Mouse (Mus musculus): ENCODE results near the gene Eif3f. TPM values are rescaled to one million over a fixed set of nuclear protein-coding genes. Genes with fewer than 3 reads are reported as not detected.

Eif3f gene
- 100 to 1,000 TPM; 132 to 147 TPM for total RNA-seq (2021)
- long read RNA-seq, experiment 1, transcript Eif3f-201 (8 exons, 2,514 nt): major isoform, 146 of 170 reads
- long read RNA-seq, experiment 1, partial matches to known transcripts: 23 of 170 reads
- long read RNA-seq, experiment 1, other reads (novel, unspliced or antisense): 1 of 170 reads
- long read RNA-seq, experiment 2, transcript Eif3f-201 (8 exons, 2,514 nt): major isoform, 86 of 90 reads
- long read RNA-seq, experiment 2, partial matches to known transcripts: 4 of 90 reads
- long read RNA-seq, experiment 2, other reads (novel, unspliced or antisense): 0 of 90 reads

DNA sequence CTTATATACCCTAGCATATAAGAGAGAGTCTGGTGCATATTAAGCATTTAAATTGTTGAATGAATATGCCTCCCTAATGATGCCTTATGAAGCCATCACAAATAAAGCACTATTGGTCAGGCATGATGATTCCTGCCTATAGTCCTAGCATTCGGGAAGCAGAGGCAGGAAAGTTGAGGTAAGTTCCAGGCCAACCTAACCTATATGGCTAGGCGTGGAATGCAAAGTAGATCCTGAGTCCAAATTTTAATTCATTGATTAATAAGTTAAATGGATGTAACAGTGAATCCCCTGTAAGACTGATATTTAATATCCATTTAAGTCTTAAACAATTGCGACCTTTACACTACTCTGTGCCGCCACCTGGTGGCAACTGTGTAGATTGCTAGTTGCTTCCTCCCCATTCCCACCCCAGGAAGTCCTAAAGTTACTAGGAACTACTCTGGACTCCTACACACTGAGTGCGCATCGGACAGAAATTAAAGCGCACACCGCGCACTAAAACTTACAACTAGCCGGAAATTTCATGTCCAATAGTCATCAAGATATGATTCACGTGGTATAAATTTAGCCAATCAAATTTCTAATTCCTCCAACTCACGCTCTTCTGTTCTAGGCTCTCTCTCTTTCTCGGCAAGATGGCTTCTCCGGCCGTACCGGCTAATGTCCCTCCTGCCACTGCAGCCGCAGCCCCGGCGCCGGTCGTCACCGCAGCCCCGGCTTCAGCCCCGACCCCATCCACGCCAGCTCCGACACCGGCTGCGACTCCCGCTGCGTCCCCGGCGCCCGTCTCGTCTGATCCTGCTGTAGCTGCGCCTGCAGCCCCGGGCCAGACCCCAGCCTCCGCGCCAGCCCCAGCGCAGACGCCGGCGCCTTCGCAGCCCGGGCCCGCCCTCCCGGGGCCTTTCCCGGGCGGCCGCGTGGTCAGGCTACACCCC is at the start of gene Eif3f:
Eif3f (plus strand) TSS at position 624 of the 938 bp plus-strand sequence.
- peak; percentile 91 for DNase-seq

GRCm38 (mm10) chr7:108884906-108885305 is 49.3 kb upstream of the Eif3f start, which contains the start of gene Olfr518:
Olfr518 (minus strand) TSS chr7:108885006.
- DNase-seq: no peak

GRCm38 (mm10) chr7:108894320-108894719 is 39.9 kb upstream of the Eif3f start, which contains the start of gene Olfr519:
Olfr519 (minus strand) TSS chr7:108894420.
- no peak for DNase-seq

- no peak for DNase-seq
Measured at GRCm38 (mm10) chr7:108903969-108904368, 30.2 kb upstream of the Eif3f start.

- no peak for DNase-seq
Measured at GRCm38 (mm10) chr7:108927043-108927442, 7.2 kb upstream of the Eif3f start.

- DNase-seq: no peak
Measured at GRCm38 (mm10) chr7:108928280-108929188, 5.7 kb upstream of the Eif3f start.

GRCm38 (mm10) chr7:108929726-108930393 is 4.4 kb upstream of the Eif3f start, which contains the start of gene Nlrp10:
Nlrp10 (minus strand) TSS chr7:108930178.
- no peak for DNase-seq

- DNase-seq: peak; percentile 19 to 20
Measured at GRCm38 (mm10) chr7:108934836-108935235, 619 bp downstream of the Eif3f start.

DNA sequence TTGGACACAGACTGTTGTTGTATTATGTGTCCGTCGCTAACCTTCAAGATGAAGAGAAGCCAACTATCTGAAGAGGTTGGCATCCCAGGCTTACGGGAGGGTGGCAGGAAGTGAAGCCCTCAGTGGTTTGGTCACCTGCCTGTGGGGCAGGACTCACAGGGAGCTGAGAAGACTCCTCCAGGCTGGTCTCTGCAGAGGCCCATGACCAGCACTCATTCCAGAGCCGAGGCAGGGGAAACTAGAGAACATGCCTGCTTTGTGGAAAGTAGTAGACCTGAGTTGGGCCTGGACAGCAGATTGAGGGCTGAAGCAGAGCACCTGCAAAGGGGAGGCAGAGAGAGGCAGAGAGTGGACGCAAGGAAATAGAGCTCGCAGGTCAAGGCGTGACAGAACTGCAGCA is 1.2 kb downstream of the Eif3f start:
- peak in 1 of 2 experiments; percentile 8 for DNase-seq

DNA sequence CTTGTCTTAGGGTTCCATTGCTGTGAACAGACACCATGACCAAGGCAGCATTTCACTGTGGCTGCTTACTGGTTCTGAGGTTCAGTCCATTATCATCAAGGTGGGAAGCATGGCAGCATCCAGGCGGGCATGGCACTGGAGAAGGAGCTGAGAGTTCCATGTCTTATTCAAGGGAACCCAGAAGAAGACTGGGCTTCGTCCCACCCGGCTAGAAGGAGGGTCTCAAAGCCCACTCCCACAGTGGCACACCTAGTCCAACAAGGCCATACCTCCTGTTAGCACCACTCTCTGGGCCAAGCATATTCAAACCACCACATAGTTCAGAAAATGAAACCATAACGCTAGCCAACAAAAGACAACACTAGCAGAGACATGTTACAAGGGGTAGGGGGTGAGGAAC is 2.4 kb downstream of the Eif3f start:
- no peak for DNase-seq

GRCm38 (mm10) chr7:108941466-108941865 is 7.2 kb downstream of the Eif3f start:
- DNase-seq: no peak

DNA sequence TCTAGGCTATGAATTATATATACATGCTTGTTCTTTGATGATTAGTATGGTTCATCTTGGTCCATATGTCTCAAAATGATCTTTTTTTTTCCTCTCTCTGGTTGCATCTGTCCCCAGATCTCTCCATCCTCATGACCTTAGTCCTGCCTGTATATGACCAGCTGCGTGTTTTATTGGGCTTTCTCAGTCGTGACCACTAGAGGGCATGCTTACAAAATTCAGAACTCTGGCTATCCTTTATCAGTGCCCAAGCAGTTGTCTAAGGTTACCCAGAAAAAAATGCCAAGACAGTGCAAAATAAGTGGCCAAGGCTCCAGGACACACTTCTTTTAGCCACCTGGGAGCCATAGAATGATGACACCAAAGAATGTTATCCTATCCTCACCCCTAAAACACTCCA is 9.8 kb downstream of the Eif3f start:
- peak; percentile 35 to 48 for DNase-seq

DNA sequence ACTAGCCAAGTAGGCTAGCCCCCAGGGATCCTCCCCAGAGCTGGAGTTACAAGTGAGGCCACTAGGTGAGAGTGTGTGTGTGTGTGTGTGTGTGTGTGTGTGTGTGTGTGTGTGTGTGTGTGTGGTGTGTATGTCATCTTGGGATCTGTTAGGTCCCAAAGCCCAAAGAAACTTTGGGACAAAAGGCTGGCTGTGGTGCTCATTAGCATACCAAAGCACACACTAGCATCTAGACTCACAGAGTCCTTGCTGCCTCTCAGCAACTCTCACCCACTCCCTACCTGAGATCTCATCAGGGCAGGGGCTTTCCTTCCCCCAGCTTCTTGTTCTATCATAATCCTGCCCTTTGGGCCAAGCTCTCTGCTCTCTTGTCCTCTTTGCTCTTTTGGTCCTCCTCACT is 14.4 kb downstream of the Eif3f start:
- no peak for DNase-seq

- no peak for DNase-seq
Measured at GRCm38 (mm10) chr7:108949301-108949700, 15.1 kb downstream of the Eif3f start.

GRCm38 (mm10) chr7:108950312-108950761 is 16.1 kb downstream of the Eif3f start, which contains the start of gene Tub:
Tub (plus strand) TSS chr7:108950338.
- DNase-seq: peak; percentile 42 to 51

DNA sequence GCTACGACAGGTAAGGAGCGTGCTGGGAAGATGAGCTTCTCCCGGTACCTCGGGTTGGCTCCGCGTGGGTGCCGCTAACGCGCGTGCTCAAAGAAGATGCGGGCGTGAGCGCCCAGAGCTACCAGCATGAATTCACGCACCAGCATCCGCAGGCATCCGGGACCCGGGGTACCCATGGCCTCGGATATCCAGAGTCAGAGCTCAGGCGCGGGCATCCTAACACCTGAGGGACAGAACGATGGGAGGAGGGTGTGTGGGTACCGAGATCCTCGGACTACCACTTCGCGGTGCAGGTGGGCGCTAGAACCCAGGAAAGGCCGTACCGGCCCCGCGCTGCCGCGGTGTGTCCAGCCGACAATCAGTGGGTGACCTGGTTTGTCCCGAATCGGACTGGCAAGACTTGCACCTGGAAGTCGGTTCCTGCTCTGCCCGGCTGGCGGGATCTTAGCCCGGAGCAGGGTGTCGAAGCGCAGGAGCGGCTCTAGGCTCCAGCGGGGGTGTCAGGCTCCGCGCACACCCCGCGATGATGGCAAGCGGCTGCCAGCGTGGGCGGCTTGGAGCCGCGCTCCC is 16.6 kb downstream of the Eif3f start:
- DNase-seq: peak in 1 of 2 experiments; percentile 22

GRCm38 (mm10) chr7:108952801-108953200 is 18.6 kb downstream of the Eif3f start:
- DNase-seq: no peak

DNA sequence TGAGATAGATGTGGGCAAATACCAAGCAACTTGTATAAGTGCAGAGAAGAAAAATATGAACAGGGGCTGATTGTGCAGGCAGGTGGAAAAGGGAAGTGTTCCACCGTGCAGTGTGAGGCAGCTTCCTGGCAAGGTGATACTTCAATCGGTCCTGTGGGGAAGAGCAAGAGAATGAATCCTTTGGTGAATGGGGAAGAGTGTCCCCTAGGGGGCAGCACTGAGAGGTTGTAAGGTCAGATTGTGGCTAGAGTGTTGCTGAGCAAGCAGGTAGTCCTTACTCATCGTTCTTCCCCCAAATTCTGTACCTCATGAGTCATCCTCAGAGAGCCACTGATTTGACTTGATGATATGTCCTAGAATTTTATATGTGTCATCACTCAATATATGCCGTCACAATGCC is 20.0 kb downstream of the Eif3f start:
- DNase-seq: peak; percentile 46 to 78

DNA sequence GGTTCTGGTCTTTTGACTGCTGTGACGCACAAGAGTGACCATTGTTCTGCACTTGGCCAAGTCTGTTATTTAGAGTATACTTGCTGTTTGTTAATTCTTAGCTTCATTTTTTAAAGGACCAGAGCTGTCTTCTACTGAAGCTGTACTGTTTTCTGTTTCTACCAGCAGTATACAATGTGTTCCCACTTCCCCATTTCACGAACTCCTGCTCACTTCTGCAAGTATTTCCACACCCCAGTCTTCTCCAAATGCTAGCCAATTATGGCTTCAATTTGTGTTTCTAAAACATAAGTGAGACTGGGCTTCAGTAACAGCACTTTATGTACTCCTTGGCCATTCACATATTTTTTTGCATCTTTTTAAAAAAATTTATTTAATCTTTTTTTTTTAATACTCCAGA is 23.5 kb downstream of the Eif3f start:
- DNase-seq: no peak

DNA sequence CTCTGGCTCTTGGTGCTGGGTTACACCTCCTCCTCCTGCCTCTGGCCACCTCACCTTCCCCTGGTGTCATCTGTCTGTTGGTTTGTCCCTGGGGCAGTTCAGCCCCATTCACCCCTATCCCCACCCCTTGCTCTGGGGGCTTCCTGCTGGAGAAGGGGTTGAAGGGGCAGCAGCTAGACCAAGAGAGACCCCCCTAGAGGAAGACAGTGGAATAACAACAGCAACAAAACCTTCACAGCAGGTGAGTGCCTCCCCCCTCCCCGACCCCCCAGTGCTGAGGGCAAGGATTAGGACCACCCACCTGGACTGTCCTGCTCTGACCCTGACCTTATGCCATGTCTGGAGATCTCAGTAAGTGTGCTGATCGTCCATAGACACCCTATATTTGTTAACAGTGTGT is 31.8 kb downstream of the Eif3f start:
- DNase-seq: no peak
